Mouse (Mus musculus) A20 (cell line): ENCODE measurements around the gene Shank2.

Source experiments
- DNase-seq: peaks from one replicate; pipeline ENCODE4 v3.0.0-alpha.2; 2011; ENCODE audit warnings: low read depth, low spot score

Shank2 gene

GRCm38 (mm10) chr7:144268329-144268728 is 266.6 kb downstream of the Shank2 start:
- DNase-seq: no peak

- DNase-seq: no peak
Measured at GRCm38 (mm10) chr7:144268778-144269177, 267.1 kb downstream of the Shank2 start.

GRCm38 (mm10) chr7:144271074-144271473 is 269.3 kb downstream of the Shank2 start:
- DNase-seq: no peak

- DNase-seq: no peak
Measured at GRCm38 (mm10) chr7:144278703-144279102, 277.0 kb downstream of the Shank2 start.

- DNase-seq: no peak
Measured at GRCm38 (mm10) chr7:144283701-144284100, 282.0 kb downstream of the Shank2 start.

- DNase-seq: no peak
Measured at GRCm38 (mm10) chr7:144284241-144285065, 282.7 kb downstream of the Shank2 start.

GRCm38 (mm10) chr7:144285066-144285633 is 283.4 kb downstream of the Shank2 start:
- DNase-seq: no peak

- no peak for DNase-seq
Measured at GRCm38 (mm10) chr7:144285912-144286311, 284.2 kb downstream of the Shank2 start.

GRCm38 (mm10) chr7:144287991-144288390 is 286.3 kb downstream of the Shank2 start:
- no peak for DNase-seq

- DNase-seq: no peak
Measured at GRCm38 (mm10) chr7:144291478-144291877, 289.8 kb downstream of the Shank2 start.

- no peak for DNase-seq
Measured at GRCm38 (mm10) chr7:144293611-144294010, 291.9 kb downstream of the Shank2 start.

GRCm38 (mm10) chr7:144294239-144295200 is 292.8 kb downstream of the Shank2 start:
- DNase-seq: peak; percentile 21

- no peak for DNase-seq
Measured at GRCm38 (mm10) chr7:144299351-144299750, 297.6 kb downstream of the Shank2 start.

GRCm38 (mm10) chr7:144301646-144302045 is 299.9 kb downstream of the Shank2 start:
- no peak for DNase-seq

- no peak for DNase-seq
Measured at GRCm38 (mm10) chr7:144302498-144302897, 300.8 kb downstream of the Shank2 start.

GRCm38 (mm10) chr7:144307853-144308409 is 306.2 kb downstream of the Shank2 start:
- DNase-seq: no peak

- no peak for DNase-seq
Measured at GRCm38 (mm10) chr7:144314438-144315105, 312.8 kb downstream of the Shank2 start.

- DNase-seq: no peak
Measured at GRCm38 (mm10) chr7:144316224-144316623, 314.5 kb downstream of the Shank2 start.

GRCm38 (mm10) chr7:144316797-144317196 is 315.1 kb downstream of the Shank2 start:
- DNase-seq: no peak

- no peak for DNase-seq
Measured at GRCm38 (mm10) chr7:144324077-144324476, 322.3 kb downstream of the Shank2 start.

- DNase-seq: no peak
Measured at GRCm38 (mm10) chr7:144324861-144325260, 323.1 kb downstream of the Shank2 start.
